Mouse (Mus musculus): ENCODE results near the gene Ppp2r2d.

The Ppp2r2d gene

DNA sequence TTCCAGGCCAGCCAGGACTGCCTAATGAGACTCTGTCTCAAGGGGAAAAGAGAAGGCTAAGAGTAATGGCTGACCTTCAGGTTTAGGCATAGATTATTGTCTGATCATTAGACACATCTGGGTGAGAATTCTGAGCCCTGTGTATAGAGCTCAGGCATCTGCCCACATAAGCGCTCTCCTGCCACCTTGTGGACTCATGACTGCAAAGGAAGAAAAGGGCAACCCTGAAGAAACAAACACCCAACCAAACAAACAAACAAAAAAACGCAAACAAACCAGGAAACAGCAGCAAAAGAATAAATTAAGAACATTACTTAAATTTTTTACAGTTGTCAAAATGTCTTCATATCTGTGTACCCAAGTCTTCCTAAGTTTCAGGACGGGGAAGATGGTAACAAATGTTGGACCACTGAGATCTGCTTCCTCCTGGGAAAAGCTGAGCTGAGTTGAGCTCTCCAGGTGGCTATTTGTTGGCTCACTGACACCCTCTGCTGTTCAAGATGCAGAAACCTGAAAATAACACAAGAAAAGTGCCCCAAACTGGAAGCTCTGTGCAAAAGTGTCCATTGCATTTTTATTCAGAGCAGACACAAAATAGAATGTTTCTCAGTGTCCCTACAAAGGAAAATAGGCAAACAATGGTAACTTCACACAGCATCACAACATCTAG is 78.0 kb downstream of the Ppp2r2d start:
- no peak for DNase-seq (ENCODE audit: low spot score in 2 of 2)

DNA sequence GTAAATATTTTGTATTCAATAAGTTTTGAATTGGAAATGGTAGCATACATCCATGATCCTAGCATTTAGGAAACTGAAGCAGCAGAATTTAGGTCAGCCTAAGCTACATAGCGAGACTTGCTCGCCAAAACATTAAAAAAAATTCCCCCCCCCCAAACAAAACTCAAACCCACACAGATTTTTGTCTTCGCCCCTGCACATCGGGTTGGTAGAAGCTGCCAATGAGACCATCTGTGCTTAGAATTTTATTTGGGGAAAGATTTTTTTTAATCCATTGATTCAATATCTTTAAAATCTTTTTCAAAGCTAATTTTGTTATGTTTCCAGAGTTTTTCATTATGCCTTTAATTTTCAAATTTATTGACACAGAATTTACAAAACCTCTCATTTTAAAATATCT is 82.6 kb downstream of the Ppp2r2d start:
- no peak for DNase-seq (ENCODE audit: low spot score in 2 of 2)
